Mouse (Mus musculus) hindbrain, postnatal 0 days (tissue): ENCODE measurements around the gene St8sia2. TPM values are rescaled to one million over a fixed set of nuclear protein-coding genes. Genes with fewer than 3 reads are reported as not detected.

Source experiments
- ATAC-seq: fragments of 200-750 bp; cut with Nextera tagmentation; 2 replicates; pipeline ENCODE4 v1.8.0; 2017; ENCODE audit warnings: mild to moderate bottlenecking, moderate TSS enrichment, moderate library complexity
- DNase-seq: peaks from one replicate; pipeline ENCODE4 v3.0.0-alpha.2; 2015; ENCODE audit warnings: low spot score
- H3K27ac ChIP-seq: fragments of 300-500 bp; sonication (generic); 2 replicates; pipeline ENCODE4 v1.5.1; 2014; ENCODE audit warnings: mild to moderate bottlenecking
- H3K27me3 ChIP-seq: fragments of 300-500 bp; sonication (generic); 2 replicates; pipeline ENCODE4 v1.6.1; 2014; ENCODE audit warnings: low read length, mixed read lengths; ENCODE audit not compliant: insufficient read depth
- H3K36me3 ChIP-seq: fragments of 300-500 bp; sonication (generic); 2 replicates; pipeline ENCODE4 v1.6.1; 2014; ENCODE audit warnings: low read length, mixed read lengths; ENCODE audit not compliant: insufficient read depth
- H3K4me1 ChIP-seq: fragments of 300-500 bp; sonication (generic); 2 replicates; pipeline ENCODE4 v1.6.1; 2014; ENCODE audit warnings: antibody characterized with exemption, low read length, mixed read lengths; ENCODE audit not compliant: insufficient read depth
- H3K4me2 ChIP-seq: fragments of 300-500 bp; sonication (generic); 2 replicates; pipeline ENCODE4 v1.6.1; 2014; ENCODE audit warnings: low read depth, mild to moderate bottlenecking, low read length, moderate library complexity, mixed read lengths
- H3K4me3 ChIP-seq: fragments of 300-500 bp; sonication (generic); 2 replicates; pipeline ENCODE4 v1.5.1; 2014; ENCODE audit warnings: low read length
- H3K9ac ChIP-seq: fragments of 300-500 bp; sonication (generic); replicated peaks from 2 replicates; pipeline ENCODE4 v1.6.1; 2014; ENCODE audit warnings: mild to moderate bottlenecking, low read length, moderate library complexity, mixed read lengths
- H3K9me3 ChIP-seq: fragments of 300-500 bp; sonication (generic); 2 replicates; pipeline ENCODE4 v1.6.1; 2016; ENCODE audit warnings: low read length, mixed read lengths
- CTCF ChIP-seq: IDR thresholded peaks from 2 replicates; pipeline ENCODE4 v1.5.1; 2016; ENCODE audit warnings: antibody characterized with exemption, control low read depth, low read depth
- WGBS: fragments of 180-500 bp; shearing (Covaris S2); extraction: QIAGEN DNeasy Blood & Tissue Kit; methylation state at CpG from one replicate; pipeline ENCODE4 v1.1.7; 2014; 5-methylcytosine and 5-hydroxymethylcytosine counted together
- polyA plus RNA-seq: library from polyadenylated mRNA; unstranded; fragments of >200 nt; fragmentation: Nextera tagmentation; extraction: Ambion mirVana; gene quantifications from 2 replicates; pipeline ENCODE4 v1.2.1, GENCODE M21; 2015
- total RNA-seq: library from RNA; depleted of rRNA; stranded (reverse); fragments of >200 nt; gene quantifications from 2 replicates; pipeline ENCODE4 v1.2.3, GENCODE M21; 2014; rRNA removed

Gene St8sia2
- 52.4 and 54.8 TPM in 2 replicates for total RNA-seq
- polyA plus RNA-seq = 37.4 and 45.1 TPM in 2 replicates

DNA sequence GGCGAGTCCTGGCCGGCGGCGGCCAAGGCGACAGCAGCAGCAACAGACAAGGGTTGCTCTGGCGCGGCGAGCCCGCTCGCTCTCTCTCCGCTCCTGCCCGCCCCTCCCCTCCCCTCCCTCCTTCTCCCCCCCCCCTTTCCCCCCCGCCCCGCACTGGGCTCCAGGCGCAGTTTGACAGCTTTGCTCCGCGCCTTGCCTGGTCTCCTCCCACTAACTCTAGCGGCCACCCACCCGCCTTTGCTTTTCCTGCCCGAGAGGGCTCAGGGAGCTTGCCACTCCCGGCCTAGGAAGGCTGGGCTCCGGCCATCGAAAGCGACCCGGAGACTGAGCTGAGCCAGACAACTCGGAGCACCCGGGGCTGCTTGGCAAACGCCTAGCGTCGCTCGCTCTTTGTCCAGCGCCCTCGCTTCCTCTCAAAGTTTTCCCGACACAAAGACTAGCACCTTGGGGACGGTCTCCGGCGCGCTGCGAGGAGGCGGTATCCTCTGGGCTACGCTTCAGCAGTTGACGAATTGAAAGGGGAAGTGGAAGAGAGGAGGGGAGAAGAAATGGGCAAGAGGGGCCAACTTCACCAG lies at the start of gene St8sia2:
Gene St8sia2 (minus strand): TSS at position 90 of the 575 bp plus-strand sequence.
- Histone ChIP-seq H3K9ac (peak within 1 kb of the TSS; percentile 87), H3K27ac (peak within 1 kb of the TSS; percentile 86), H3K4me3 (peak within 1 kb of the TSS; percentile 92), H3K9me3 (no peaks in the 10 kb centered on the region), H3K27me3 (no peaks in the 10 kb centered on the region), H3K4me1 (no peaks in the 10 kb centered on the region; the same call in 1 of the 2 replicates), H3K36me3 (no peaks in the 10 kb centered on the region), H3K4me2 (peak within 1 kb of the TSS; percentile 83)
- DNase-seq (peak; percentile 81), ATAC-seq (peak; percentile 88)
- TF ChIP-seq CTCF = no peak
- 3% methylated on average over 27 of the region's 42 CpGs for WGBS

DNA sequence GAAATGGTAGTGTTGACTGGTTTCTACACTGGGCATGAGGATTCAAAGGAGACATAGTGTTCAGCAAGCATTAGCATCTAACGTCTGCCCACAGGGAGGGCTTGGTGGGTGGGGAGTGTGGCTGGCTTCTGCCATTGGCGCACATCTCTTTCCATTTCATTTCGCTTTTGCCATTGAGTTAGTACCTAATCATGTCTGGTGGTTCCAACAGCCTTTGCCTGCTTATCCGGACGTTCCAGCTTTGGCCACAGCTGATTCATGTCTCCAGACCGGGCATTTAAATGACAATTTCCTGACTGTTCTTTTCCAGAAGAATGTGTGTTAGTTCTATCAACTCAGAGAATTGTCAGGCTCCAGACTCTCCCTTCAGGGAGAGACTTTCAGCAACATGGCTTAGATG lies 47.6 kb upstream of the St8sia2 start:
- no peaks in the 10 kb centered on the region for H3K9me3 ChIP-seq
- no peak overlapping the region for H3K4me3 ChIP-seq
- no peak overlapping the region for H3K9ac ChIP-seq
- no peak for ATAC-seq
- no peaks in the 10 kb centered on the region; the same call in 1 of the 2 replicates for H3K4me1 ChIP-seq
- DNase-seq = no peak
- H3K4me2 ChIP-seq = no peak overlapping the region
- H3K36me3 ChIP-seq = no peaks in the 10 kb centered on the region
- TF ChIP-seq CTCF = no peak
- 94% methylated on average over 6 of the region's 6 CpGs for WGBS
- no peaks in the 10 kb centered on the region for H3K27me3 ChIP-seq
- no peak overlapping the region for H3K27ac ChIP-seq

DNA sequence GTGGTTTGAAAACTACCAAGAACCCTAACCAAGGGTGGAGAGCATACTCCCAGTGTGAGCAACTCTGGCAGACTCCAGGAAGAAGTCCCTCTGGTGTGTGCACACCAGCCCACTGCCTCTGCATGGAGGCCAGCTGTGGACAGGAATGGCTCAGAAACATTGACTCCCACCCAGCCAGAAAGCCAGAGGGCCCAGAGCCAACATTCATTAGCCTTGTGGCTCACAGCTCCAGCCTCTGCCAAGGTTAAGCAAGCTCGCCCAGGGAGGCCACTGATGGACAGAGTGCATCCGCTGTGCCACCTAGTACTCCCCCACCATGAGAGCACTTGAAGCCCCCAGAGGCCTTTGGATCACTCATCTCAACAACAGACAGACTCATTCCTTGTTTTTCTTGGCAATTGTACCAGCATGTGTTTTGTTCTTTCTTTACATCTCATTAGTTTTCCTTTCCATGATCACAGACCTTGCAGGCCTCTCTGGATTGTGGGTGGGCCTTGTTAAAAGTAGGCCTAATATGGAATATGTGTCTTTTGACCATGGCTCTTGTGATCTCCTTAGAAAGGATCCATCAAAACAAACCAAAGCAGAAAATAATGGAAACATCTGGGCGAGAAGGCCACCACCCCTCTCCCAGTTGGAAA lies 46.9 kb upstream of the St8sia2 start:
- Histone ChIP-seq H3K9ac (no peak overlapping the region), H3K4me1 (no peaks in the 10 kb centered on the region; the same call in 1 of the 2 replicates), H3K27ac (no peak overlapping the region), H3K4me3 (no peak overlapping the region), H3K27me3 (no peaks in the 10 kb centered on the region), H3K36me3 (no peaks in the 10 kb centered on the region), H3K4me2 (no peak overlapping the region), H3K9me3 (no peaks in the 10 kb centered on the region)
- ATAC-seq (0 out of 2 replicates have a peak, but pooled peaks have one; percentile 24), DNase-seq (no peak)
- TF ChIP-seq CTCF = no peak
- WGBS = 62% methylated on average over 3 of the region's 3 CpGs

DNA sequence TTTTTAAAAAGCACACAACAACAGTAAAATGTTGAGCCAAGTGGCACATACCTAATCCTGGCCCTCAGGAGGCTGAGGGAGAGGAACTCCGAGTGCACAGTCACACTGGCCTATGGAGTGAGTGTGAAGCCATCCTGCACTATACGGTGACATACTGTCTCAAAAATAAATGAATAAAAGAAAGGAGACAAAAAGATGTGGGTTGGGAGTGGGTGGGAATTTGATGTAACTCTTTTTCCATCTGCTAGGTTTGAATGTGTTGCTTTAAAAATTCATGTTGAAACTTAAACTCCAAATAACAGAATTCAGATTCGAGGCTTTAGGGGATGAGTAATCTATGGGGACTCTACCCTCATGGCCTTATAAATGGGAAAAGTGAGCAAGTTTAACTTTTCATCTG lies 46.2 kb upstream of the St8sia2 start:
- H3K9ac ChIP-seq = no peak overlapping the region
- H3K4me1 ChIP-seq = no peaks in the 10 kb centered on the region; the same call in 1 of the 2 replicates
- TF ChIP-seq CTCF = no peak
- no peak for DNase-seq
- H3K4me3 ChIP-seq = no peak overlapping the region
- 87% methylated on average over 3 of the region's 3 CpGs for WGBS
- no peaks in the 10 kb centered on the region for H3K36me3 ChIP-seq
- ATAC-seq = no peak
- no peaks in the 10 kb centered on the region for H3K9me3 ChIP-seq
- no peak overlapping the region for H3K27ac ChIP-seq
- no peak overlapping the region for H3K4me2 ChIP-seq
- no peaks in the 10 kb centered on the region for H3K27me3 ChIP-seq

DNA sequence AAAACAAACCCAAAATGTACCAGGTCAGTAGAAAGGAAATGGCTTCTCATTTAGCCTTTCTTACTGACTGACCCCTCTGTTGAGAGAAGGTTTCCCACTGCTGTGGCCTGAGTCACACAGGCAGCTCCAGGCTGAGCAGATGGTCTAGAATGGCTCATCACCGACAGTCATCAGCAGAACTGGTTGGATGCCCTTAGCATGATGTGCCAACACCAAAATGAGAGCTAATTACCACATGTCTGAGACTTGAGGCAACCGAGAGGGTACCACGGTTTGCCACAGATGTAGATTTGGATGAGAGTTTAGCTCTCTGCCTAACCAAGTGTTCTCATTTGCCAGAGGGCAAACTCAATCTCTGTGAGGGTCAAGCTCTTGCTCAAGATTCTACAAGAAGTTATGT lies 42.3 kb upstream of the St8sia2 start:
- 0 out of 2 replicates have a peak, but pooled peaks have one; percentile 49 for ATAC-seq
- H3K27me3 ChIP-seq = no peaks in the 10 kb centered on the region

DNA sequence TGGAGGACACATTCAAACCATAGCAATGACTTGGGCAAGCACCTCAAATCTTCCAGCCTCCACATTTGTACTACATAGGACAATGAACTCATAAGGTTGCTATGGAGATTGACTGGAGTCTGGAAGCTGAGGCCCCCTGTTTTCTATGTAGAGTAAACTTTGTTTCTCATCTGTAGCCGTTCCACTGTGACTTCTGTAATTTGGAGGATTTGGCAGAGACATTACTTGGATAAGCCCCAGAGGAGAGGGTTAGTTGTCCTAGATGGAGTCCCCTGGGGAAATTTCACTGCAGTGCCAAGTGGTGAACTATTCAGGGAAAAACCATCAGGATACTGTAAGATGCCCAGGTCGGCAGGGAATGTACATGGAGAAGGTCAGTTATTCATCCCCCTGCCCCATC lies 34.1 kb upstream of the St8sia2 start:
- DNase-seq (peak; percentile 65), ATAC-seq (0 out of 2 replicates have a peak, but pooled peaks have one; percentile 35)
- Histone ChIP-seq H3K27me3 (no peaks in the 10 kb centered on the region), H3K4me2 (no peak overlapping the region), H3K4me3 (no peak overlapping the region), H3K4me1 (peaks cover 11% of the 10 kb centered on the region; the same call in 1 of the 2 replicates), H3K9me3 (no peaks in the 10 kb centered on the region), H3K36me3 (no peaks in the 10 kb centered on the region), H3K9ac (no peak overlapping the region), H3K27ac (no peak overlapping the region)
- WGBS = 35% methylated on average over 2 of the region's 2 CpGs
- TF ChIP-seq CTCF = no peak

More for the DNA sequence above, 42.3 kb upstream of the St8sia2 start:
- Histone ChIP-seq H3K36me3 (no peaks in the 10 kb centered on the region), H3K27ac (no peak overlapping the region), H3K4me1 (no peaks in the 10 kb centered on the region; the same call in 1 of the 2 replicates), H3K9ac (no peak overlapping the region), H3K4me2 (no peak overlapping the region), H3K9me3 (no peaks in the 10 kb centered on the region), H3K4me3 (no peak overlapping the region)
- TF ChIP-seq CTCF = no peak
- 59% methylated on average over 3 of the region's 3 CpGs for WGBS
- peak; percentile 28 for DNase-seq
